Mouse (Mus musculus): ENCODE results near the gene Tmem164. TPM values are rescaled to one million over a fixed set of nuclear protein-coding genes. Genes with fewer than 3 reads are reported as not detected.

Gene Tmem164
- total RNA-seq, 2 experiments from 2014 or later = 27.5 to 28.4 TPM

DNA sequence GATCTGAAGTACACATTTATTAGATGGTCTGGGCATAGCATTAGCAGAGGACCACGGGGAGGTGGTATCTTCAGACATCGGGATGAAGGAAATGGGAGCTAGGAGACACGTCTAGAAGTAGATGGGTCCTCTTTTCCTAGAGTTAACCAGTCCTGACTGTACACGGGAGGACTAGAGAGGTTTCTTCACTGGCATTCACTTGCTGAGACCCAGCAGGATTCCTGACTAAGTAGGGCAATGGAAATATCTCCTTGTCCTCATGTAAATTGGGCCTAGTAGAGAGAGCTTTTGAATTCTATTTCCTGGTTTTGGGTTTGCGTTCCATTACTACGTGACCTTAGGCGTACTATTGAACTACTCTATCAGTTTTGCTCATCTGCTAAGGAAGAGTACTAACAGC is 13.1 kb downstream of the Tmem164 start:
- Histone ChIP-seq H3K4me3 (no peak overlapping the region), H3K27ac (no peak overlapping the region)
- no peak for DNase-seq (ENCODE audit: extremely low spot score in 1 of 2, low spot score in 2 of 2)
- intact Hi-C loops (cut with DNase I) = loop anchor here (10.0 kb wide), 1 partner anchor 350 kb away; no protein-coding TSS in a partner anchor
- TF ChIP-seq CTCF (IDR thresholded peaks at IDR 0.05) = no peak

DNA sequence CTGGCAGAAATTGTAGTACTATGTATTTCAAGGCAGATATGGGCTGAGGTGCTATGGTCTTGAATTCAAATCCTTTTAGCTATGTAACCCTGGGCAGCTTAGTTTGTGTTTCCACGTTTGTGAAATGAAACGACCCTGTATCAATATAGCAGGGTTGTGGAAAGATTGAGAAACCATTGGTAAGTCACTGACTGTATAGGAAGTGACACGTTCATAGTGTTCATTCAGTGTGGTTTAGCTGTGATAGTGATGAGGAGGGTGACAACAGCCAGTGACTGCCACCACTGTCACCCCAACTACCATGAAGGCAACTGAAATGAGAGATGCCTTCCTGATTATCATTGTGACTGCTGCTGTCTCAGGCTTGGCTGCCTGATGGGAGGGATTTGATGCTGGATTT is 13.7 kb downstream of the Tmem164 start:
- DNase-seq (ENCODE audit: extremely low spot score in 1 of 2, low spot score in 2 of 2) = no peak
- intact Hi-C loops (cut with DNase I) = loop anchor here (10.0 kb wide), 1 partner anchor 350 kb away; no protein-coding TSS in a partner anchor
- no peak for TF ChIP-seq CTCF (IDR thresholded peaks at IDR 0.05)
- H3K27ac ChIP-seq = no peak overlapping the region
- no peak overlapping the region for H3K4me3 ChIP-seq

DNA sequence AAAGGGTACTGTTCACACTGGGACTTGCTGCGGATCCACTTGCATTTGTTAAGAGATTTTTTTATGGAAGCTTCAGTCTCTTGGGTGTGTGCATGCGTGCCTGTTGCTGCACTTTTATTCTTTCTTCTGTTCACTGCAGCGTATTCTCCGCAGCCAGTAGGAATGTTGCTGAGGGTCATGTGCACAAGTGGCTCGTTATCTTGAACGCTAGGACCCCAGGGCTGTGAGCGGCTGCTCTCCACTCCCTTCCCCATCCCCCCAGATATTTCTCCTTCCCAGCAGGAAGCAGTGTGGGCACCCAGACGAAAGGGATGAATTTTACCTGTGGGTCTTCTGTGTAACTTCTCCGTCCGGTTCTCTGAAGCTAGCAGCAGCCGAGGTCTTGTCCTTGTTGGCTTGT is 15.6 kb downstream of the Tmem164 start:
- intact Hi-C loops (cut with DNase I) = loop anchor here (10.0 kb wide), 1 partner anchor 348 kb away; no protein-coding TSS in a partner anchor
- no peak for TF ChIP-seq CTCF (IDR thresholded peaks at IDR 0.05)
- no peak for DNase-seq (ENCODE audit: extremely low spot score in 1 of 2, low spot score in 2 of 2)
- H3K27ac ChIP-seq = no peak overlapping the region
- no peak overlapping the region for H3K4me3 ChIP-seq

DNA sequence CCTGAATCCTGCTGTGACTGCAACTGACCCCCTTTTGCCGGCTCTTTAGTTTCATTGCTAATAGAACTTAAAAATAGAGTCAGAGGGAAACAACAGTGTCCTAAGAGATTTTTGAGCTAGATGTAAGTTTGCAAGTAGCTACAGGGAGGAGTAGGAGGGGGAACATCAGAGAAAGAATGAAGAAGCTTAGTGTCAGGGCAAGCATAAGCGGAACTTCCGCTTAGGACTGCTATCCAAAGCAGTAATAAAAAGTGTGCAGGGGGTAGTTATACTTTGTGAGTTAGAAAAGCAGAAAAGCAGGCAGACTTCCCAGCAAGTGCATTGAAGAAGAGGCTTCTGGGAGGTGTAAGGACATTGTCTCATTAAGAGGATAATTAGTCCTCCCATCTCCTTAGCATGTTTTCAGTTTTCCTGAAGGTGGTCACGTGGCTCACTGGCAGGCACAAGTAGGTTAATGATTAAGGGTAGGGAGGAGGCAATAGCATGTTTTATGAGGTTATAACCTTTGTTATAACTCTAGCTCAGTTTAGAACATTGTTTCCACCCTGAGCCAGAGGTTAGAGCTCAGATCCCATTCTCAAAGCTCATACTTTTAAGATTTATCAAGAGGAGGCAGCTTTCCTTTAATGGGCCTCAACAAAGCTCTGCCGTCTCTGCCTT is 16.5 kb downstream of the Tmem164 start:
- no peak for TF ChIP-seq CTCF (IDR thresholded peaks at IDR 0.05)
- intact Hi-C loops (cut with DNase I) = loop anchor here (10.0 kb wide), 1 partner anchor 347 kb away; no protein-coding TSS in a partner anchor
- H3K4me3 ChIP-seq = no peak overlapping the region
- DNase-seq (ENCODE audit: extremely low spot score in 1 of 2, low spot score in 2 of 2) = no peak
- no peak overlapping the region for H3K27ac ChIP-seq

DNA sequence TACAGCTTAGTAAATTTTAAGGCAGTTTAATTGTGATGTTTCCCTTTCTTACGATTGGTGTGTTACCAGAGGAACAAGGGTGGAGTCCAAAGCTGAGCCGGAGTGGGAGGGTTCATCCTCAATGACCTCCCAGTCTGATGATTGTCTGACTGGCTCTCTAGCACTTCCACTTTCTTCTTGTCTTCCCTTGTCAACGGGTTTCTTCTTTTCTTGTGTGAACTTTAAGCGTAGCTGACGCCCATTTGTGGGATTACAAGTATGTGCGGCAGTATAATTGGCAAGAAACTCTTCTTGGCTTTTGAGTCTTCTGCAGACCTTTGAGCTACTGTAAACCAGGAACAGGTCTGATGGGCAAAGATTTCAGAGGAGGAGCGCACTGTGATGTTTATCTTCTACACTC is 17.0 kb downstream of the Tmem164 start:
- intact Hi-C loops (cut with DNase I) = loop anchor here (10.0 kb wide), 1 partner anchor 347 kb away; no protein-coding TSS in a partner anchor
- no peak overlapping the region for H3K27ac ChIP-seq
- no peak overlapping the region for H3K4me3 ChIP-seq
- no peak for DNase-seq (ENCODE audit: extremely low spot score in 1 of 2, low spot score in 2 of 2)
- TF ChIP-seq CTCF (IDR thresholded peaks at IDR 0.05) = no peak

DNA sequence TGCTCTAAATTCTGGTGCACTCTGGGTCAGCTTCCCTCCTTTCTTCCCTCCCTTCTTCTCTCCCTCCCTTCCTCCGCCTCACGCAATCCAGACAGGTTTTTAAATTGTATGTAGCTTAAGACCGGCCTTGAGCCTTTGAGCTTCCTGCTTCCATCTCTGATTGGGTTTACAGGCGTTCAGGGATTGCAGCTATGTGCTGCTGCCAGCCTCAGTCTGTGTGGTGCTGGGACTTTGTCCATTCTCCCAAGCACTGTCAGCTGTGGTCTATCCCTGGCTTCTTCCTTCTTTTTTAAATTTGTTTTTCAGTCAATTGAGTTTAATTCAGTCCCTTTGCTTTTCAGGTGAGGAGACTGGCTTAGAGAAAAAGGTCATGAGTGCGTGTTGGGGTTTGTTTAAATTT is 20.9 kb downstream of the Tmem164 start:
- Histone ChIP-seq H3K27ac (no peak overlapping the region), H3K4me3 (no peak overlapping the region)
- no peak for TF ChIP-seq CTCF (IDR thresholded peaks at IDR 0.05)
- intact Hi-C loops (cut with DNase I) = no loop called here
- no peak for DNase-seq (ENCODE audit: extremely low spot score in 1 of 2, low spot score in 2 of 2)

DNA sequence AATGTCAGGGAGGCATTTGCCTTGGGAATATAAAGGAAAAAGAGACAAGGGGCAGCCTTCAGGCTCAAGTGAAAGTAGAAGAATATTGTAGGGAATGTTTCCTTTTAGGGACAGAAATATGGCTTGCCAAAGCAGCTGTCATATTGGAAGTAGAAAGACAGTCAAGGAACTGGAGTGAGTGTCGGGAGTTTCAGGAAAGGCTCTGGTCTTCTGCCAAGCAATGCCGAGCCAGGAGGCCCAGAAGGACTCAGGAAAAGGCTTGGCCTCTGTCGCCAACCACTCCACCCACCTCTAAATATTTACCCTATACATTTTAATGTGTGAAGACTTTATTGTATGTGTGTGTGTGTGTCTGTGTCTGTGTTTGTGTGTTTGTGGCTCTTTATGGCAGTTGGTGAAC is 21.4 kb downstream of the Tmem164 start:
- DNase-seq (ENCODE audit: extremely low spot score in 1 of 2, low spot score in 2 of 2) = no peak
- Histone ChIP-seq H3K27ac (no peak overlapping the region), H3K4me3 (no peak overlapping the region)
- TF ChIP-seq CTCF (IDR thresholded peaks at IDR 0.05) = no peak
- intact Hi-C loops (cut with DNase I) = no loop called here

DNA sequence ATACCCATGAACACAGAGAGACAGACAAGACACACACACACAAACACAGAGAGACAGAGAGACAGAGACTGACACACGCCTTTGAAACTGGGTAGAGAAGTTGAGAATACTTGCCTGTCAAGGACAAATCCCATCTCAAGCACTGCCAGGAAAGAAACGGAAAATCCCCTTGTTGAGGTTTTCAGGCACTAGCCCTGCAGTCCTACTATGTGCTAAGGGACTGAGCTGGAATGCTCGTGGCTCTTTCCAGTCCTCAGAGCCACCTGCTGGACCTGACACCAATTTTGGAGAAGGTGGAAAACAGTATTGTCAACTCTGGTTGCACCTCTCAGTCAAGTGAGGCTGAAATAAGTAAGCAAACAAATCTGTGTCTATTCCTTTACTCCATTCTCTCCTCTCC is 22.7 kb downstream of the Tmem164 start:
- H3K4me3 ChIP-seq = no peak overlapping the region
- DNase-seq (ENCODE audit: extremely low spot score in 1 of 2, low spot score in 2 of 2) = no peak
- TF ChIP-seq CTCF (IDR thresholded peaks at IDR 0.05) = no peak
- intact Hi-C loops (cut with DNase I) = no loop called here
- no peak overlapping the region for H3K27ac ChIP-seq

DNA sequence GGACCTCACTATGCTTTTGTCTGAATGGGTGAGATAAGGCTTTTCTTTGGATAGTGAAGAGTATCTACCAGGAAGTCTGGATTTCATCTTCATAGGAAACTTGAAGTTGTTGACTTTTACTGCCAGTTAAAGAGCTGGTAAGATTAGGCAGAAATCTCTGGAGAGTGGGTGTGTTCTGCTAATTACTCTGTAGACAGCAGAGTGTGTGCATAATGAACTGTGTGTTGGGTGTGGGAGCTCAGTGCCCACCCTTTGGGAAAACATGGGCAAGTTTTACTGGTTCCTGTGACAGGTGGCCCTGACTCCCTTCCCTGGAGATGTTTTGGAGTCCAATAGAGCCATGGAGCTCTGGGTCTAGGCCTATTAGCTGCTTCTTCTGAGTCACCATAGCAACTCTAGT is 27.1 kb downstream of the Tmem164 start:
- TF ChIP-seq CTCF (IDR thresholded peaks at IDR 0.05) = no peak
- Histone ChIP-seq H3K27ac (no peak overlapping the region), H3K4me3 (no peak overlapping the region)
- DNase-seq (ENCODE audit: extremely low spot score in 1 of 2, low spot score in 2 of 2) = no peak
- intact Hi-C loops (cut with DNase I) = no loop called here

DNA sequence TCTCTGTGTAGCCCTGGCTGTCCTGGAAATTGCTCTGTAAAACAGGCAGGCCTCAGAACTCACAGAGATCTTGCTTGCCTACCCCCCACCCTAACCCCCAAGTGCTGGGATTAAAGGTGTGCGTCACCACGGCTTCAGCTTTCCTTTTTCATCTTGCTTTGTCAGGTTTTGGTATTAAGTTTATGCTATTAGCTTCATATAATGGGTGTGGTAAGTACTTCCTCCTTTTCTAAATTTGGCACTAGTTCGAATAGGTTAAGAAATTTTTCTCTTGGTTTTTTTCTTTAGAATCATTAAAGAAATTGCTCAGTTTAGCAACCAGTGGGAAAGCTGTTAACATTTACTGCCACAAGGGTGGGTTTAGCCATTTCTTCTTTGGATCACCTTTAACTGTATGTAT is 34.8 kb downstream of the Tmem164 start:
- DNase-seq (ENCODE audit: extremely low spot score in 1 of 2, low spot score in 2 of 2) = no peak
- Histone ChIP-seq H3K4me3 (no peak overlapping the region), H3K27ac (no peak overlapping the region)
- intact Hi-C loops (cut with DNase I) = no loop called here
- TF ChIP-seq CTCF (IDR thresholded peaks at IDR 0.05) = no peak

DNA sequence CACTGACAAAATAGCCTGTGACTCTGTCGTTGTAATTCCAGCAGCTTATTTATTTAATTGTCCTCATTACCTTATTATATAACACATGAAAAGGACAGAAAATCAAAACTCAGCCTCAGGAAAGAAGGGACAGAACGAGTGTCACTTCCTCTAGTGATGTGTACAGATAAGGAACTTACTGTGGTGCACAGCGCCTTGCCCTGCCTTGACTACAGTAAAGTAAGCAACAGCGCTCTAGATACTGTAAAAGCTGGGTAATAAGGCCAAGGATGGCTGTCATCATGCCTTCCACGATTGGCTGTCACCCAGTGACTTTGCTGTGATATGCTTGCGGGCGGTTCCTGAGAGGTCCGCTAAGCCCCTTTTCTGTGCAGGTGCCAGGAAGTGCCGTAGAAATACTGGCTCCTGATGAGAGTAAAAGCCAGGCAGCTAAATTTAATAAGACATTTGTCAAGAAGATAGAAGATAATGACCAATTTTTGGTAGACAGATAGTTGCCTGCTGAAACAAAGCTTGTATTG is 36.8 kb downstream of the Tmem164 start:
- H3K27ac ChIP-seq = no peak overlapping the region
- no peak overlapping the region for H3K4me3 ChIP-seq
- no peak for DNase-seq (ENCODE audit: extremely low spot score in 1 of 2, low spot score in 2 of 2)
- no peak for TF ChIP-seq CTCF (IDR thresholded peaks at IDR 0.05)
- intact Hi-C loops (cut with DNase I) = no loop called here

DNA sequence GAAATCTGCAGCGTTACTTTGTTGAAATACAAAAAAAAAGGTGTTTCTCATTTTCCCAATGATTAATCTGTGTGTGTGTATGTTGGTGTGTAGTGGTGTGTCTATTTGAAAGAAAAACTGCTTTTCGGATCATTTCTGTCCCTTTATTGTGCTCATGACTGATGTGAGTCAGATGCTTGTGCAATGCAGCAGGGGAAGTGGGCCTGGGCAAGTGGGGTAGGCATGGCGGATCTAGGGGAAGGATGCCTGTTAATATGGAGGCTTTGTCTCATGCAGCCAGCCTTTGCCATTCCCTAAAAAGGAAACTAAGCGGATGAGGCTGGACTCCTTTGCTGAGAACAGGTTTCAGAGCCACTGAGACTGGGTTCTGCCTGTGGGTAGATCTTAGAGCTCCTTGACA is 37.6 kb downstream of the Tmem164 start:
- no peak for TF ChIP-seq CTCF (IDR thresholded peaks at IDR 0.05)
- Histone ChIP-seq H3K27ac (no peak overlapping the region), H3K4me3 (no peak overlapping the region)
- intact Hi-C loops (cut with DNase I) = no loop called here
- DNase-seq (ENCODE audit: extremely low spot score in 1 of 2, low spot score in 2 of 2) = no peak

DNA sequence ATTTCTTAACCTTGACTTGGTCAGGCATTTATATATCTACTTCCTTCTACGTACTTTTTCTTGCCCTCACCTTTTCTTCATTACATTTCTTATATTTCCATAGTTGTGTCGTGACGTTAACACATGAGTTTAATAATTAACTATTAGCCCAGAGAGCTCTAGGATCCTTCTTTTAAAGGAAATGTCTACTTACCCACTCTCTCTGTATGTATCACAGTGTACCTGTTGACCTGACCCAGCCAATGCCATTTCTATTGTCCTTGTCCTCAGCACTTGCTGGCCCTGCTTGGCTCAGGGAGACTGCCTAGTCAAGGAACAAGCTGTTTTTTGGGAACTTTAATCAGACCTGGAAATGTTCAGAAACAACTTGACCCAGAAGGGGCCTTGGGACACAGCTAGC is 40.7 kb downstream of the Tmem164 start:
- intact Hi-C loops (cut with DNase I) = no loop called here
- no peak for DNase-seq (ENCODE audit: extremely low spot score in 1 of 2, low spot score in 2 of 2)
- no peak overlapping the region for H3K4me3 ChIP-seq
- TF ChIP-seq CTCF (IDR thresholded peaks at IDR 0.05) = no peak
- no peak overlapping the region for H3K27ac ChIP-seq
